Mouse (Mus musculus) inflammation-experienced regulatory T-cells, adult 6 months (primary cell): ENCODE data around the gene Ndufaf1. TPM values are rescaled to one million over a fixed set of nuclear protein-coding genes. Genes with fewer than 3 reads are reported as not detected.
"Not testable (repeated sequence)": the region's sequence is repeated elsewhere in the genome, so short reads cannot be mapped to it uniquely, and the experiment has no call there.

Experiments used
- ATAC-seq: one replicate; pipeline ENCODE4 v1.8.0; 2017
- polyA plus RNA-seq, 3 experiments: library from polyadenylated mRNA; unstranded; fragments of 100-300 nt; shearing (Covaris generic); gene quantifications; one replicate each; pipeline ENCODE4 v1.2.1; 2017

The Ndufaf1 gene
- polyA plus RNA-seq, result 10 to 100 TPM; 24.3 to 30.2 (median 27.8) TPM

DNA sequence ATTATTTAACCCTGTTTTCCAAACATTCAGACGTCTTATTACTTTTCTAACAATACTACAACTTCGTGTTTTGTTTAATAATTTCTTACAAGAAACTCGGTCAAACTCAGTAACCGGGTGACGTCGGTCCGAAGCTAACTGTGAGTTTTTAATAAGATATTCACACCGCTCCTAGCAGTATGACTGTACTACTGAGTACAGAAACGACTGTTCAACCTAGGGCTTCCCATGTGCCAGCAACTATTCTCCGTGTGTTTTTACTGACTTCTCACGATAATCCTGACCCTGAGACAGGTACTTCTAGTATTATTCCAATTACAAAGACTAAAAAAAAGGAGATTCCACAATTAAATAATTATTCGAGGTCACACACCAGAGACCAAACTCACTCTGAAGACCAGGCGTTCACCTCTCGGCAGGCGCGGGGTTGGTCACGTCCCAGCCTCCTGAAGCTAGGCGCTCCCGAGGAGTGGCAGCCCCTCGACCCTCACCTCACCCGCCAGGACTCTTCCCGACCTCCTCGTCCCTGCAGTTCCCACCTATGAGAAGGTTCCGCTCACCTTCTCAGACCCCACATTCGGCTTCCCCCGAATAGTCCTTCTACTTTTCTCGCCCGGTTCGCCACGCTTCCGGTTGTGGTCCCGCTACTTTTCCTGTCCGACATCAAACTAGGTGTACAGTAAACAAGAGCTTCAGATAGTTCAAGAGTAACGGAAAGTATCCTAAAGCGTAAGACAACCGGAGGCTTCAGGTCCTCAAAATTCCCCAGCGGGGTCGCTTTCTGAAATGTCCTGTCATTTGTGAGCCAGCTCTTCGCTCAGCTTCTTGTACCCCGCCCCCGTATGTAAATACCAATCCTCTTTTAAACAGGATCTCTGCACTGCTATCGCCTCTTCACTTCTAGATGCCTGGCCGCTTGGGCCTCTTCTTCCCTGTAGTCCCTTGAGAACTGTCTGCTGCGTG, at the start of gene Ndufaf1:
Gene Ndufaf1 (minus strand): TSS at position 608 of the 963 bp plus-strand sequence.
- ATAC-seq, result peak; percentile 90

DNA sequence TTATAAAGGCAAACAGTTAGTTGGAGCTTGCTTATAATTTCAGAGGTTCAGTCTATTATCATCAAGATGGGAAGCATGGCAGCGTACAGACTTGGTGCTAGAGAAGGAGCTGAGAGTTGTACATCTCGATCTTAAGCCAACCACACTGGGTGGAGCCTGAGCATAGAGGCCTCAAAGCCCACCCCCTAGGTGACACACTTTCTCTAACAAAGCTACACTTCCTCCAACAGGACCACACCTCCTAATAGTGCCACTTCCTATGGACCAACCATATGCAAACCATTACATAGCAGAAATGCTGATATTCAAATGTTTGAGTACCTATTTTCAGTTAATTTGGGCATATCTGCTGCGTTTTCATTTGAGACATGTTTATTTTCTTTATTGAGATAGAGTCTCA, 47.4 kb upstream of the Ndufaf1 start:
- no peak for ATAC-seq

DNA sequence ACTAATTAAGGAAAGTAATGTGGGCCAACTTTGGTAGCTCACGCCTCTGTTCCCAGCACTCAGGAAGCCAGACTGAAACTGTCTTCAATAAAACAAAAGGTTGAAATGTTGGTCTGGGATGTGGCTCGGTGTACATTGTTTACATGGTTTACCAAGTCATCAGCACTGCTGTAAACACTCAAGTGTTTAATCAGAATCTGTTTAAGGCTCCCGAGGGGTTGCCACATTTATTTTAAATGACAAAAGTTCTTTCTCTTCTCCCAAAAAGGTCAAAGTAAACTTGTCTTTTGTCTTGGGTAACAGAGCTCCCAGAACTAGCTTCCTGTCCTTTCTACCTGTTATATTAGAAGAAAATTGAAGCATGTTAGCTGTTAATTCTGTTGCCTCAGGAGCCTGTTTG, 45.0 kb upstream of the Ndufaf1 start:
- no peak for ATAC-seq

DNA sequence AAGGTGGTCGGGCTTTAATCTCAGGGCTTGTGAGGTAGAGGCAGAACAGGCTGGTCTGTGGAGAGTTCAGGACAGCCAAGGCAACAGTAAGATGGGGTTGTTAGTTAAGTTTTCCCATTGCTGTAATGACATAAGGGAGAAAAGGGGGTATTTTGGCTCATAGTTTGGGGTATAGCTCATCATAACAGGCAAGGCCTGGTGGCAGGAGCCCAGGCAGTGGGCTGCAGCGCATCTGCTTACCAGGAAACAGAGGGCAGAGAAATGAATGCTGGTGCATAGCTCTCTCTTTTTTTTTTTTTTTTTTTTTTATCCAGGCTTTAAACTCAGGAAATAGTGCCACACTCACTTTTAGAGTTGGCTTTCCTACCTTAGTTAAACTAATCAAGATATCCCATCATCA, 40.5 kb upstream of the Ndufaf1 start:
- ATAC-seq, result no peak

DNA sequence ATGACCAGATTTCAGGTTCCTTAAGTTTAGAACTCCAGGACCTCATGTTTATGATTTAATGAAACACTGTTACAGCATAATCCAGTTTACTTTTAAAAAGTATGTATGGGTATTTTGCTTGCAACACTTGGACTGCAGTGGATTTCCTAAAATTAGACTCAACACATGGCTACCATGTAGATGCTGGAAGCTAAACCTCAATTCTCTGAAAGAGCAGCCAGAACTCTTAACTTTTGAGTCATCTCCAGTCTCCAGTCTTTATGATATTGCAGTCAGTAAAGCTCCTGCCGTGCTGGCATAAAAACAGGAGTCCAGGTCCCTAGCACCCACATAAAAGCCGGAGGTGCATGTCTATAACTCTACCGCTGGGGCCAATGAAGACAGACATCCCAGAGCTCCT, 37.3 kb upstream of the Ndufaf1 start:
- no peak for ATAC-seq

DNA sequence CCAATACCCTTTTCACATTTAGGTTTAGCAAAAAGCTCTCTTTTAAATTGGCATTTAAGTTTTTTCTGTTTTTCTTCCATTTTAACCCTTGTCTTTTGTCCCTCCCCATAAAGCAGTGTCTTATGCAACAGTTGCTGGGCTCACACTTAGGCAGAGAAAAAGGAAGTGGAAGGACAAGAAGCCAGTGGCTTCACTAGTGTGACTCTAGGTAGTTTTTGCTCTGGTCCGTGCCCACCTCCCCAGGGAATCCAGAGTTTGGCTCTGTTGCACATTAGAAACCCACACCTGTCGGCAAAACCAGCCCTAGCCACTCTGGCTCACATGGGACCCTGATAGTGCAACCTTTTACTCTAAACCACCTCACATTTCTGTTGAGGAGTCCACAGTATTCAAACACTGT, 35.8 kb upstream of the Ndufaf1 start:
- no peak for ATAC-seq

DNA sequence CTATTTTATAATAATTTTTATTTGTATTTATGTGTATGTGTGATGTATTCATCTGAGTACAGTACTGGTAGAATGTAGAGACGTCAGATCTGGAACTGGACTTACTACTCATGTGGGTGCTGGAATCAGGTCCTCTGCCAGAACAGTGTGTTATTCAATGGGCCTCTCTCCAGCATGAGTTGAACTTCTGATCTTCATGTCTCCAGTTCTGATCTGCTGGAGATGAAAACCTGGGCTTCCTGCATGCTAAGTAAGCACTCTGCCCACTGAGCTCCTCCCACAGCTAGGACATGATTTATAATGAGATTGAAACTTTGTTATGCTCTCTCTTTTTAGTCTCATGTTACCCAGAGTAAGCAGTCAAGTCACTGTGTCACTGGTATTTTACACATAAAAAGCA, 33.5 kb upstream of the Ndufaf1 start:
- no peak for ATAC-seq

- ATAC-seq, result no peak
Observed at GRCm38 (mm10) chr2:119694826-119695225, 32.2 kb upstream of the Ndufaf1 start.

DNA sequence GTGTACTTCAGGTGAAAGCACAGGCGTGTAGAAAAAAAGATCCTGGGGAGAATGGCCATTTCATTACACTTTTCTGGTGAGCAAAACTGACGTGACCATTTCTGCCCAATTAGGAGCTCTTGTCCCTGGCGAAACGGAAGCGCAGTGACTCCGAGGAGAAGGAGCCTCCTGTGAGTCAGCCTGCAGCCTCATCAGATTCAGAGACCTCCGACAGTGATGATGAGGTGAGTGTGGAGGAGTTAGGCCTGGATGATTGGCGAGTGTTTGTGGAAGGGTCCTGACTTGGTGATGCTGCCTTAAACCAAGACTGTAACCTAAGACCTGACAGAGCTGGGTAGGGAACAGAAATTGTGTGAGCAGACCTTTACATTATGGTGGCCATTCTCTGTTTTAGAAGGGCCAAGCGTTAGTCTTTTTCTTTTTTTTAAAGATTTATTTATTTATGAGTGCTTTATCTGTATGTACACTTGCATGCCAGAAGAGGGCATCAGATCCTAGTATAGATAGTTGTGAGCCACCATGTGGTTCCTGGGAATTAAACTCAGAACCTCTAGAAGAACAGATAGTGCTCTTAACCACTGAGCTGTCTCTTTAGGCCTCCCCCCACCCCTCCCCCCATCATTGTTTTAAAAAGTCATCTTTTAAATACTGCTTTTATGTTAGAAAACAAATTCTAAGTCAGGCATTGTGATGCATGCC, 29.5 kb upstream of the Ndufaf1 start:
- ATAC-seq, result no peak

DNA sequence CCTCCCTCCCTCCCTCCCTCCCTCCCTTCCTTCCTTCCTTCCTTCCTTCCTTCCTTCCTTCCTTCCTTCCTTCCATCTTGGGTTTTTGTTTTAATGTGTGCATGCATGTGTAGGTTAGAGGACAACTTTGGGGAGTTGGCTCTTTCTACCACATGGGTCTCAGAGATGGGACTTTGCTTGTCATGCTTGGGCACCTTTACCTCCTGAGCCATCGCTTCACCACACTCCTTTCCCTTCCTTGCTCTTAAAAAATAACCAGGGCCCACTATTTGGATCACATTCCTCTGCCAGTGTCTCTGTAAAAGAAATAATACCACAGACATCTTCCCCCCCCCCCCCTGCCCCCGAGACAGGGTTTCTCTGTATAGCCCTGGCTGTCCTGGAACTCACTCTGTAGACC, 21.1 kb upstream of the Ndufaf1 start:
- no peak for ATAC-seq

DNA sequence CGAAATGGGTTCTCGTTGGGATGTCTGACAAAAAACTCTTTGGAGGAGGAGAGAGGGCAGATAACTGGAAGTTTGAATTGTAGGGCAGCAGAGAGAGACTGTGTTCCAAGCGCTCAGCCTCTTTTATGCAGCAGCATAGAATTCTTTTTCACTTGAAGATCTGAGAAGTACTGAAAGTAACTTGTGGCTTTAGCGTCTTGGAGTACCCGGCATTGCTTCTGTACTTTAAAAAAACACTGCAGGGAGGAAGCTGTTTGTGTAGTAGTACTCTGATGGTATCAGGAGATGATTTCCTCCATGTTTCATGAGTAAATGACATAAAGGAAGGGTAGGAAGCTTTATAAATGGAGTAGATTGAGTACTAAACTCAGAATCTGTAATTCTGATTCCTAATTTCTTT, 13.2 kb upstream of the Ndufaf1 start:
- ATAC-seq, result peak; percentile 30

GRCm38 (mm10) chr2:119675215-119675784, 12.7 kb upstream of the Ndufaf1 start:
- peak; percentile 42 for ATAC-seq

GRCm38 (mm10) chr2:119674525-119675214, 12.0 kb upstream of the Ndufaf1 start, which contains the start of gene Rtf1:
TSS of gene Rtf1 (plus strand) at chr2:119675068.
- ATAC-seq, result peak; percentile 88

- no peak for ATAC-seq
Observed at GRCm38 (mm10) chr2:119669010-119669409, 6.4 kb upstream of the Ndufaf1 start.

GRCm38 (mm10) chr2:119665744-119666143, 3.1 kb upstream of the Ndufaf1 start:
- ATAC-seq, result not testable (repeated sequence)

DNA sequence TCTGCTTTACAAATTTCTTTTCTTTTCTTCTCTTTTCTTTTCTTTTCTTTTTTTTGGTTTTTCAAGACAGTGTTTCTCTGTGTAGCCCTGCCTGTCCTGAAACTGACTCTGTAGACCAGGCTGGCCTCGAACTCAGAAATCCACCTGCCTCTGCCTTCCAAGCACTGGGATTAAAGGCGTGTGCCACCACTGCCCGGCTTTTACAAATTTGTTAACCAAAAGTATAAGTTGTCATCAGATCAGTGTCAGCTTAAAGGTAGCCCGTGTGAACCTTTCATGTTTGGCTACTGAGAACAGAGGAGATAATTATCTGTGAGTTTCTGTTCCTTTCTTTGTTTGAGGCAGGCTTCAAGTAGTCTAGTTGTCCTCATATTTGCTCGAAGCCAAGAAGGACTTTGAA, 18.4 kb downstream of the Ndufaf1 start:
- ATAC-seq, result no peak

- peak; percentile 77 for ATAC-seq
Observed at GRCm38 (mm10) chr2:119641214-119641912, 21.3 kb downstream of the Ndufaf1 start.

DNA sequence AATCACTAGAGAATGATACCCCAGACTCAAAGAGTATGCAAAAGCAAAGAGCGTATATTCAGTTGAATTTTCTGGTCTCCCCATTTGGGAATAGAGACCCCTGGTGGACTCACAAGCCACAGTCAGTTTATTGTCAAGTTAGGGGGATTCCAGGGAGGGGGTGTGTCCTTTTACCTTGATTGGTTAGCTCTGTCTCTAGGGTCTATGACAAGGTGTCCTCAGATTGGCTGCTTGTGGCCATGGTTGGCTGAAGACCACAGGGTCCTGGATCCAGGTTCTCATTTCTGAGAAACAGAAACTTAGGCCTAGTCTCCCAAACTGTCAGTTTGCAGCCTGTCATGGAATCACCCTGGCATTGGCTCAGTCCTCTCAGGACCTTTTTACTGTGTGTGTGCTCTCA, 25.8 kb downstream of the Ndufaf1 start:
- no peak for ATAC-seq

DNA sequence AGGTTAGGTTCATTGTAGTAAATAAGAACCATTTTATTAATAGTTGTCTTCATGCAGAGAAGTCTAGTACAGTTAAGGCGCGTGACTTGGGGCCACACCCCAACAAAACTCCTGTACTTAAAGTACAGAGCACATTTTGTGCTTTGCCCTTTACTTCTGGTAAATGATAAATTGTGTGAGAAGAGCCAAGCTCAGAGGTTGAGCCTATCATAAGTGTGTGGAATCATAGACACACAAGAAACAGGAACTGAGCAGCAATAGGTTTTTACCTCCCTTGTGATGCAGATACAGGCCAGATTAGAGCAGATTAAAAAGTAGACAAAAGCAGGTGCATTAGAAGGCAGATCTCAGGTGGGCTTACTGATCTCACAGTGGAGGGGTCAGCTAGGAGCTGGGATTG, 41.3 kb downstream of the Ndufaf1 start:
- ATAC-seq, result no peak

- not testable (repeated sequence) for ATAC-seq
Observed at GRCm38 (mm10) chr2:119619002-119619401, 43.6 kb downstream of the Ndufaf1 start.

GRCm38 (mm10) chr2:119618199-119618982, 44.2 kb downstream of the Ndufaf1 start, which contains the start of the genes Nusap1 and Oip5:
TSS of gene Nusap1 (plus strand) at chr2:119618298.
TSS of gene Oip5 (minus strand) at chr2:119618469.
- peak; percentile 100 for ATAC-seq
